Mouse (Mus musculus): ENCODE data around the gene Snrpb2. TPM values are rescaled to one million over a fixed set of nuclear protein-coding genes. Genes with fewer than 3 reads are reported as not detected.

The Snrpb2 gene
- polyA plus RNA-seq, 1 experiment from 2014 or later: 101 TPM

DNA sequence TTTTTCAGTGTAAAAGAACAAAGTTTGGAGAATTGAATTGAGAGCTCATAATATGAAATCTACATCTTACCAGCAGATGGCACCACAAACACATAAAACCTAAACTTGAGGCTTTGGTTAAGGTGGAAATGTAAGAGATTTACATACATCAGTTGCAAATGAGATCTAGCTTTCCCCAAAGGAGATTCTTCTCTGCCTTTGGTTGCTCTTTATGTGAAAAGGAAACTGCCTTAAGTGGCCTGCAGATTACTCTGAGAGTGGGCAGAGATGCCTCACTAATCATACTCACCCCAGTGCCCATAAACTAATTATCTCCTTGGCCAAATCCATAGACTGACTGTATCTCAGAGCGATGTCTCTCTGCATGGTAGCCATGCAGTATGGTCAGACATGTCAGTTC, 51.0 kb downstream of the Snrpb2 start:
- Histone ChIP-seq H3K36me3 (no peaks in the 10 kb centered on the region), H3K27ac (replicated peaks) (no peak overlapping the region), H3K4me3 (no peak overlapping the region), H3K9me3 (no peaks in the 10 kb centered on the region), H3K27me3 (no peaks in the 10 kb centered on the region), H3K9ac (replicated peaks) (no peak overlapping the region), H3K4me1 (no peaks in the 10 kb centered on the region), H3K4me2 (replicated peaks) (no peak overlapping the region)
- peak; percentile 50; the same call in 1 of the 2 replicates for ATAC-seq (ENCODE audit: low FRiP score, low read depth)
- WGBS: 86% methylated on average over 1 of the region's 1 CpGs

DNA sequence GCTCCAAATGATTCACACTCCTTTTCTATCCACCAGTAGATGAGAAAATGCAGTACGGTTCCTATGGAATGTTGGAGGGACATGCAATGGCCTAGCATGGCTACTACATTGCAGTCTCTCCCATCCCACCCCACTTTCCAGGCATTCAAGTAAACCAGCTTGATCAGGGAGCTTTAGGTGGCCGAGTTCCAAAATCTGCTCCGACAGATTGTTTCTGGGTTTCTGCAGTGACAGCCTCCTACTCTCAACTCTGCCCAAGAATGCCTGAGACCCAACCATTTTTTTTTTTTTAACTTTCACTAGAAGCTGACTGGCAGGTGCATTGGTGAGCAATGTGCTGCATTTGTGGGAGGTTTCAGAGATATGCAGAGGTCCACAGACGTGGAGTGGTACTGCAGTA, 51.9 kb downstream of the Snrpb2 start:
- no peak overlapping the region for H3K9ac ChIP-seq (replicated peaks)
- ATAC-seq (ENCODE audit: low FRiP score, low read depth): no peak
- 74% methylated on average over 4 of the region's 4 CpGs for whole genome bisulfite sequencing

DNA sequence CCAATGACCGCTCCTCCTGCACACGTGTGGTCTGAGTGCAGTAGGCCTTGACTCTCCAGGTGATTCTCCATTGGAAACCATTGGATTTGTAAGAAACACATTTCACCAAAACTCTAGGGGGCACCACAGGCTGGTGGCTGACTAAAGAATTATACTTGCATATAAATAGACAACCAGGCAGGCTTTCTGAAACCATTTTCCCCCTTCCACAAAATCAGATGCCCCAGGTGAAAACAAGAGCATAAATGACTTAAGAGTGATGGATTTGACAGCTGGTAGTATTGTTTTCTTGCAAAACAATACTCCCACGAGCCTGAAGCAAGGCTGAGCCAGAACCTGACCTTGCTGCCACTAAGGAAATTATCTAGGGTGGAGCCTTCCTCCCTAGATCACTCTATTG, 54.6 kb downstream of the Snrpb2 start:
- no peak for ATAC-seq (ENCODE audit: low FRiP score, low read depth)
- no peaks in the 10 kb centered on the region for H3K4me1 ChIP-seq

More for the DNA sequence above, 51.9 kb downstream of the Snrpb2 start:
- Histone ChIP-seq H3K9me3 (no peaks in the 10 kb centered on the region), H3K4me3 (no peak overlapping the region), H3K4me2 (replicated peaks) (no peak overlapping the region), H3K27me3 (no peaks in the 10 kb centered on the region), H3K4me1 (no peaks in the 10 kb centered on the region), H3K27ac (replicated peaks) (no peak overlapping the region), H3K36me3 (no peaks in the 10 kb centered on the region)

DNA sequence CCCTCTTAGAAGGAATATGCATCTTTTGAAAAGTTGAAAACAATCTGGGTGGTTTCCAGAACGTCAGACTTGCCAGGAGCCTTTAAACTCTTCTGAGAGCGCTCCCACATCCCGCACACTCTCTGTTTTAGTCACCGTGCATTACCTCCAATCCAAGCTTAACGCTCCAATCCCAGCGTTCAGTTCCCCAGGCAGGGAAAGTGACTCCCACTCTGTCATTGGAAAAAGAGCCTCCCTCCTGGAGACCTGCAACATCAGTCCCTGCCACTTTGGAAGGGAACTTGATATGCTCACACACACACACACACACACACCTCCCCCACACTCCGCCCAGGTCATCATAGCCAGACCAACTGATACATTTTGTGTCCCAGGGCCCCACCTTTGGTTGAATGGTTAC, 55.4 kb downstream of the Snrpb2 start:
- H3K9me3 ChIP-seq: no peaks in the 10 kb centered on the region
- 83% methylated on average over 7 of the region's 7 CpGs for WGBS
- ATAC-seq (ENCODE audit: low FRiP score, low read depth): no peak
- no peak overlapping the region for H3K4me2 ChIP-seq (replicated peaks)
- H3K4me1 ChIP-seq: no peaks in the 10 kb centered on the region
- no peak overlapping the region for H3K9ac ChIP-seq (replicated peaks)
- no peak overlapping the region for H3K27ac ChIP-seq (replicated peaks)
- no peaks in the 10 kb centered on the region for H3K36me3 ChIP-seq
- H3K4me3 ChIP-seq: no peak overlapping the region
- H3K27me3 ChIP-seq: no peaks in the 10 kb centered on the region

More for the DNA sequence above, 54.6 kb downstream of the Snrpb2 start:
- no peaks in the 10 kb centered on the region for H3K27me3 ChIP-seq
- no peaks in the 10 kb centered on the region for H3K9me3 ChIP-seq
- H3K4me2 ChIP-seq (replicated peaks): no peak overlapping the region
- no peak overlapping the region for H3K9ac ChIP-seq (replicated peaks)
- H3K36me3 ChIP-seq: no peaks in the 10 kb centered on the region
- no peak overlapping the region for H3K27ac ChIP-seq (replicated peaks)
- WGBS: 65% methylated on average over 3 of the region's 3 CpGs
- H3K4me3 ChIP-seq: no peak overlapping the region

Other genes with a start within 250 kb of the Snrpb2 start
- gene Kif16b, start 161.5 kb upstream of the Snrpb2 start, polyA plus RNA-seq (2016; fragmentation: Nextera tagmentation; extraction: Ambion mirVana): 7.3 and 7.6 TPM in 2 replicates
- 3.3 and 3.5 TPM in 2 replicates for gene Otor, start 15.4 kb downstream of the Snrpb2 start, polyA plus RNA-seq (2016; fragmentation: Nextera tagmentation; extraction: Ambion mirVana)

All from midbrain, embryonic 12.5 days (tissue).